Mouse (Mus musculus) liver, embryonic 14.5 days (tissue): ENCODE measurements at regions not wholly inside any gene's neighbourhood (a gene's known extent, or its start where the extent isn't known, plus 50 kb on each side); places are given as distances from the start of the nearest gene placed in this dataset.

Experiments used
- ATAC-seq: fragments of 200-750 bp; cut with Nextera tagmentation; 2 replicates; pipeline ENCODE4 v1.8.0; 2017; ENCODE audit warnings: moderate number of reproducible peaks, mild to moderate bottlenecking, moderate library complexity; ENCODE audit not compliant: insufficient read depth
- DNase-seq, 3 experiments: peaks; one replicate each; pipeline ENCODE4 v3.0.0-alpha.2; 2012 to 2013; ENCODE audit warnings: low read depth in 3 of 3, low spot score in 3 of 3
- H3K27ac ChIP-seq: fragments of 300-500 bp; sonication (generic); 2 replicates; pipeline ENCODE4 v1.5.1; 2014; ENCODE audit warnings: moderate library complexity, mild to moderate bottlenecking, control low read depth, inconsistent platforms
- H3K27me3 ChIP-seq: fragments of 300-500 bp; sonication (generic); 2 replicates; pipeline ENCODE4 v1.6.1; 2014; ENCODE audit warnings: mild to moderate bottlenecking, low read length, moderate library complexity; ENCODE audit not compliant: control insufficient read depth, insufficient read depth
- H3K36me3 ChIP-seq: fragments of 300-500 bp; sonication (generic); replicated peaks from 2 replicates; pipeline ENCODE4 v1.6.1; 2014; ENCODE audit warnings: low read depth; ENCODE audit not compliant: control insufficient read depth, insufficient read depth
- H3K4me1 ChIP-seq, 2 experiments: fragments of 200-500 bp in 1 of 2; fragments of 300-500 bp in 1 of 2; sonication (generic) in 1 of 2; replicated peaks; 2 replicates each; pipeline ENCODE4 v1.6.1; 2012 to 2014; ENCODE audit warnings: antibody characterized with exemption in 1 of 2, inconsistent platforms in 1 of 2, low read length in 1 of 2; ENCODE audit not compliant: control insufficient read depth in 2 of 2, insufficient read depth in 2 of 2
- H3K4me2 ChIP-seq: fragments of 300-500 bp; sonication (generic); 2 replicates; pipeline ENCODE4 v1.6.1; 2014; ENCODE audit warnings: low read depth, mild to moderate bottlenecking, control low read depth, moderate library complexity
- H3K4me3 ChIP-seq, 2 experiments: fragments of 200-500 bp in 1 of 2; fragments of 300-500 bp in 1 of 2; sonication (generic) in 1 of 2; 2 replicates each; pipeline ENCODE4 v1.5.1; 2012 to 2014; ENCODE audit warnings: low read depth in 2 of 2, low read length in 2 of 2, mild to moderate bottlenecking in 2 of 2, control low read depth in 1 of 2, inconsistent platforms in 1 of 2, moderate library complexity in 1 of 2; ENCODE audit not compliant: insufficient read depth in 1 of 2
- H3K9ac ChIP-seq: fragments of 300-500 bp; sonication (generic); replicated peaks from 2 replicates; pipeline ENCODE4 v1.6.1; 2014; ENCODE audit warnings: mild to moderate bottlenecking, control low read depth, moderate library complexity
- H3K9me3 ChIP-seq: fragments of 300-500 bp; sonication (generic); 2 replicates; pipeline ENCODE4 v1.6.1; 2016; ENCODE audit warnings: low read length, mixed read lengths; ENCODE audit not compliant: control insufficient read depth
- CTCF ChIP-seq: IDR thresholded peaks from 2 replicates; pipeline ENCODE4 v1.5.1; 2016; ENCODE audit warnings: antibody characterized with exemption, low read depth, control low read depth
- EP300 ChIP-seq: IDR thresholded peaks from 2 replicates; pipeline ENCODE4 v1.6.1; 2016; ENCODE audit warnings: antibody characterized with exemption, low read depth
- WGBS: fragments of 180-500 bp; shearing (Covaris S2); extraction: QIAGEN DNeasy Blood & Tissue Kit; methylation state at CpG from one replicate; pipeline ENCODE4 v1.1.7; 2014; ENCODE audit not compliant: insufficient replicate concordance; 5-methylcytosine and 5-hydroxymethylcytosine counted together

- H3K9me3 ChIP-seq, result no peaks in the 10 kb centered on the region
- no peak overlapping the region for H3K4me2 ChIP-seq
- H3K27ac ChIP-seq, result no peak overlapping the region
- H3K4me3 ChIP-seq, result no peak overlapping the region
- no peaks in the 10 kb centered on the region for H3K36me3 ChIP-seq
- DNase-seq, result no peak
- H3K27me3 ChIP-seq, result no peaks in the 10 kb centered on the region
- ATAC-seq, result no peak
- H3K4me1 ChIP-seq, result no peaks in the 10 kb centered on the region
- no peak for TF ChIP-seq CTCF
- TF ChIP-seq EP300, result no peak
- WGBS, result 62% methylated on average over 7 of the region's 7 CpGs
- H3K9ac ChIP-seq, result no peak overlapping the region
Observed at GRCm38 (mm10) chr8:35135630-35136029, 630.0 kb upstream of the Gm19410 start.

DNA sequence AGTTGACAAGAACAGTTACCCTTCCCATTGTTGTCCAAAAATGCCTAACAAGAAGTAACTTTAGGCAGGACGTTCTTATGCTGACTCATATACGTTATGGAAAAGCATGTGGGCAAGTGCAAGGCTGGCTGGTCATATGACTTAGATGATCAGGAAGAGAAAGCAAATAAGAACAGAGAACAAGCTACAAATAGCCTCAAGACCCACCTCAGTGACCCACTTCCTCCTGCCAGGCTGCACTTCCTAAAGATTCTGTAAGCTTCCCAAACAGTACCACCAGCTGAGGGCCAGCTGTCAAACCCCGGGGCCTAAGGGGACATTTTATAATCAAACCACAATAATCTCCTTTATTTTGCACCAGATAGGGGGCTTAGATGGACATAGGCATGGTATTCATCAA, 628.9 kb upstream of the Gm19410 start:
- Histone ChIP-seq H3K4me3 (no peak overlapping the region), H3K27me3 (no peaks in the 10 kb centered on the region), H3K9me3 (no peaks in the 10 kb centered on the region), H3K27ac (no peak overlapping the region), H3K36me3 (no peaks in the 10 kb centered on the region), H3K9ac (no peak overlapping the region), H3K4me2 (no peak overlapping the region), H3K4me1 (no peaks in the 10 kb centered on the region)
- TF ChIP-seq CTCF (no peak), EP300 (no peak)
- 35% methylated on average over 3 of the region's 3 CpGs for WGBS
- DNase-seq, result no peak
- ATAC-seq, result no peak

DNA sequence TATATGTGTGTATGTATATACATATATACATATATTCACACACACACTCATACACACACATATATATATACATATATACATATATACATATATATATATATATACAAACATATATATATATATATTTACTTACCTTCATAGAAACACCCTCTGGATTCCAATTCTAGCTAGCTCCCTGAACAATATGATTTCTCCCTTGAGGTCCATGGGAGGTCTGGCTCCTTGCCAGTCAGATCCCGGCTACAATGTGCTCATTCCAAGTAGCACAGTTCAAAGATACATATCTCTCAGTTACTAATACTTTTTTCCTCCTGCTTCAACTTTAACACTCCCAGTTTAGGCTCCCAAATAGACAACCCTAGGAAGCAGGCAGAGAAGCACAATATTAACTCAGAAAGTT, 624.8 kb upstream of the Gm19410 start:
- DNase-seq, result no peak
- WGBS, result 56% methylated on average over 1 of the region's 1 CpGs

DNA sequence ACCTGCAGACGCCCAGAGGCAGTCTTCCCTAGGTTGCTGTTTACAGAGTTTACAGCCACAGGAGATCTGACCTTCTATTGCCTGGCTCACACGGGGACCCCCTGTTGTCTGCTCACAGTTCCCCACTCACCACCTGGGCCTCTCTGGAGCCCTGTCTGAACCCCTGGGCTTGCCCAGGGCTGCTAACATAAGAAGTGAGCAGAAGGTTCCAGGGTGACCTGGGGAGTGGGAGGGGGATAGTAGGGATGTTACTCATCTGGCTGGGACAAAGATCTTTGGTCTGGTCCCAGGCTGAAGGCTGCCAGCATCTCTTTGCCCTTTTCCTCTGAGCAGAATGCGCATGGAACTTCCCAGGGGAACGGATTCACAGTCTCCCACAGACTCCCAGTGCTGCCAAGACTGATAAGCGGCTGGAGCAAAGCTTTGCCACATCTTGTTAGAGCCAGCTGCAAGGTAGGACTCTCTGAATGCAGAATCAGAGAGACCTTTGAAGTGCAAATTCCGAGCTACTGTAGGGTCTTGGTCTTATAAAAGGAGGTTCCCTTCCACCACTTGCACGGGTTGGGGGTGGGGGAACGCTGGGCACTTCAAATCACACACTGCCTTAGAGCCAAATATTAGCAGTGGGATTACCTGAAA, 622.5 kb upstream of the Gm19410 start:
- H3K9ac ChIP-seq, result no peak overlapping the region
- WGBS, result 21% methylated on average over 8 of the region's 8 CpGs
- no peaks in the 10 kb centered on the region for H3K36me3 ChIP-seq
- DNase-seq (no peak), ATAC-seq (no peak)
- H3K4me2 ChIP-seq, result no peak overlapping the region
- H3K4me3 ChIP-seq, result no peak overlapping the region
- H3K27me3 ChIP-seq, result no peaks in the 10 kb centered on the region
- TF ChIP-seq EP300, result no peak
- no peak for TF ChIP-seq CTCF
- no peaks in the 10 kb centered on the region for H3K9me3 ChIP-seq
- H3K27ac ChIP-seq, result no peak overlapping the region
- no peaks in the 10 kb centered on the region for H3K4me1 ChIP-seq

More for the DNA sequence above, 624.8 kb upstream of the Gm19410 start:
- Histone ChIP-seq H3K4me2 (no peak overlapping the region), H3K4me1 (no peaks in the 10 kb centered on the region), H3K27ac (no peak overlapping the region), H3K4me3 (no peak overlapping the region), H3K36me3 (no peaks in the 10 kb centered on the region), H3K9me3 (no peaks in the 10 kb centered on the region), H3K27me3 (no peaks in the 10 kb centered on the region), H3K9ac (no peak overlapping the region)
- no peak for ATAC-seq
- TF ChIP-seq CTCF (no peak), EP300 (no peak)

DNA sequence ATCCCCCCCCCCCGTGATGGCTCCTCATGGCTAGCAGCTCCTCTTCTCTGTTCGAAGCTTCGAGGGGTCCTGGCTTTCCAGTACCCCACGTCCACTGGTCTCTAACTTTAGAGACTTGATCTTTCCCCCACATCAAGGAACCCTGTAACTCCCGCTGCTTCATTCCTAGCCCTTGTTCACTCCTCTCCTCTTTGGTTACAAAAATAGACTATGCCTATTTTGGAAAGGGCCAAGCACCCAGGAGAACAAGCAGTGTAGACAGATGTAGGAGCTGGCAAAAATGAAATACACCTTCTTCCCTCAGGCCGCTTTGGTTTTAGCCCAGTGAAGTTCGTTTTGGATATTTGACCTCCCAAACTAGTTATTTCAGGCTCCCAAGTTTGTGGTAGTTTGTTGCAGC, 621.9 kb upstream of the Gm19410 start:
- 40% methylated on average over 7 of the region's 7 CpGs for WGBS
- ATAC-seq (no peak), DNase-seq (no peak)
- Histone ChIP-seq H3K27ac (no peak overlapping the region), H3K4me1 (no peaks in the 10 kb centered on the region), H3K4me3 (no peak overlapping the region), H3K4me2 (no peak overlapping the region), H3K9ac (no peak overlapping the region), H3K9me3 (no peaks in the 10 kb centered on the region), H3K27me3 (no peaks in the 10 kb centered on the region), H3K36me3 (no peaks in the 10 kb centered on the region)
- TF ChIP-seq EP300 (no peak), CTCF (no peak)
